Mouse (Mus musculus) v-Abl transformed pro-B cells (cell line): Measurements from ENCODE around the gene 2310046K23Rik.
"Not testable (repeated sequence)": the region's sequence is repeated elsewhere in the genome, so short reads cannot be mapped to it uniquely, and the experiment has no call there.

ENCODE experiments used
- in situ Hi-C, 2 experiments: fragments of 400-800 bp; cut with MboI; formaldehyde crosslinking; loops; one replicate each; pipeline ENCODE4 v1.15.1; 2025; ENCODE audit not compliant: unreplicated experiment in 2 of 2

The 2310046K23Rik gene

GRCm38 (mm10) chr3:92534411-92534810 is at the start of gene 2310046K23Rik:
TSS of gene 2310046K23Rik (minus strand) at chr3:92534511.
- in situ Hi-C loops: no loop called here

- in situ Hi-C loops: no loop called here
Measured at GRCm38 (mm10) chr3:92583164-92583826, 49.0 kb upstream of the 2310046K23Rik start.

- in situ Hi-C loops: no loop called here
Measured at GRCm38 (mm10) chr3:92579508-92579907, 45.2 kb upstream of the 2310046K23Rik start.

GRCm38 (mm10) chr3:92578652-92579413 is 44.5 kb upstream of the 2310046K23Rik start:
- in situ Hi-C loops: no loop called here

- in situ Hi-C loops: no loop called here
Measured at GRCm38 (mm10) chr3:92573449-92574041, 39.2 kb upstream of the 2310046K23Rik start, which contains the start of gene Ivl. TSS of gene Ivl (minus strand) at chr3:92573735.

- in situ Hi-C loops: no loop called here
Measured at GRCm38 (mm10) chr3:92572514-92573155, 38.3 kb upstream of the 2310046K23Rik start.

GRCm38 (mm10) chr3:92568752-92569151 is 34.4 kb upstream of the 2310046K23Rik start:
- in situ Hi-C loops: no loop called here

- in situ Hi-C loops: no loop called here
Measured at GRCm38 (mm10) chr3:92565418-92565817, 31.1 kb upstream of the 2310046K23Rik start.

- in situ Hi-C loops: no loop called here
Measured at GRCm38 (mm10) chr3:92512325-92512724, 22.0 kb downstream of the 2310046K23Rik start.

GRCm38 (mm10) chr3:92510786-92511185 is 23.5 kb downstream of the 2310046K23Rik start:
- in situ Hi-C loops: no loop called here

GRCm38 (mm10) chr3:92508185-92508584 is 26.1 kb downstream of the 2310046K23Rik start:
- in situ Hi-C loops: no loop called here

- in situ Hi-C loops: no loop called here
Measured at GRCm38 (mm10) chr3:92503528-92503927, 30.8 kb downstream of the 2310046K23Rik start.

- in situ Hi-C loops: no loop called here
Measured at GRCm38 (mm10) chr3:92500393-92500792, 33.9 kb downstream of the 2310046K23Rik start, which contains the start of gene Sprr4. TSS of gene Sprr4 (minus strand) at chr3:92500493.

GRCm38 (mm10) chr3:92490262-92490661 is 44.0 kb downstream of the 2310046K23Rik start:
- in situ Hi-C loops: not testable (repeated sequence)

- in situ Hi-C loops: no loop called here
Measured at GRCm38 (mm10) chr3:92486307-92486706, 48.0 kb downstream of the 2310046K23Rik start.

- in situ Hi-C loops: no loop called here
Measured at GRCm38 (mm10) chr3:92485863-92486262, 48.4 kb downstream of the 2310046K23Rik start, which contains the start of gene Sprr1a. TSS of gene Sprr1a (minus strand) at chr3:92485895.
